Mouse (Mus musculus): ENCODE results near the gene Pnpo.

DNA sequence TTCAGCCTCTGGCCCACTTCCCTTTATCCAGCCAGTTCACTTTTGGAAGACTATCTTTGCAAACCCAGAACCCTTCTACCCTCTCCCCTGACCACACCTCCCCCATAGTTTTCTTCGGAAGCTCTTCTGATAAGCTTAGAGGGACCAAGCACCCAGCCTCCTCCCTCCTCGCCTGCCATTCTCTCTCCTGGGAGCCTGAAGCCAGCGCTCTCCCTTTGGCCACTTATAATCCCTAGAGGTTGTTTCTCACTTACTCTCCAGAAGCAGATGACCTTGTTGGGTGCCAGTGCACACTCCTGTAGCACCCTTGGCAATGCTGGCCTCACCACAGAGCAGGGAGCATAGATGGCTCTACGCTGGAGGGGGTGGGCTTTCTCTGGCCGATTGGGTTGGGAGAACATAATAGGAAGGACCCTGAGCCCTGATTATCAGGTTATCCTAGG lies 25.5 kb upstream of the Pnpo start:
- no peak for TF ChIP-seq MAFK (IDR thresholded peaks at IDR 0.05; ENCODE audit: insufficient read depth, low read depth, low read length)
- no peak for TF ChIP-seq CHD2 (IDR thresholded peaks at IDR 0.05; ENCODE audit: low read depth, low read length)
- TF ChIP-seq HCFC1 (IDR thresholded peaks at IDR 0.05; ENCODE audit: borderline replicate concordance, insufficient read depth, low read length): no peak

All from ES-E14 (cell line).